Mouse (Mus musculus) liver, adult 2 months (tissue): ENCODE measurements at regions not wholly inside any gene's neighbourhood (a gene's known extent, or its start where the extent isn't known, plus 50 kb on each side); places are given as distances from the start of the nearest gene placed in this dataset.
A peak's percentile ranks its signal among the peaks of the same experiment; 100 is the strongest.

ENCODE experiments used
- CTCF ChIP-seq: fragments of 200-500 bp; IDR thresholded peaks from 2 replicates; pipeline ENCODE4 v1.5.1; 2011; ENCODE audit warnings: low read depth, low read length, control low read depth
- POLR2A ChIP-seq: fragments of 200-500 bp; IDR thresholded peaks from 2 replicates; pipeline ENCODE4 v1.6.1; 2011; ENCODE audit warnings: low read length, control low read depth; ENCODE audit not compliant: insufficient read depth; ENCODE audit errors: extremely low read depth

- TF ChIP-seq CTCF (peak; percentile 99), POLR2A (0 out of 2 replicates have a peak, but pooled peaks have one; percentile 17)
Measured at GRCm38 (mm10) chr9:31971801-31972628, 58.8 kb upstream of the Barx2 start.
